Mouse (Mus musculus) kidney, postnatal 0 days (tissue): ENCODE measurements around the gene Gm38393. TPM values are rescaled to one million over a fixed set of nuclear protein-coding genes. Genes with fewer than 3 reads are reported as not detected.
A peak's percentile ranks its signal among the peaks of the same experiment; 100 is the strongest.

ENCODE experiments used
- ATAC-seq: fragments of 200-750 bp; cut with Nextera tagmentation; replicated peaks from 2 replicates; pipeline ENCODE4 v1.8.0; 2017; ENCODE audit warnings: low read depth, moderate number of reproducible peaks, moderate TSS enrichment, moderate library complexity; ENCODE audit not compliant: low FRiP score
- DNase-seq: peaks from one replicate; pipeline ENCODE4 v3.0.0-alpha.2; 2016; ENCODE audit warnings: low spot score
- H3K27ac ChIP-seq: fragments of 300-500 bp; sonication (generic); 2 replicates; pipeline ENCODE4 v1.5.1; 2014; ENCODE audit warnings: mild to moderate bottlenecking
- H3K27me3 ChIP-seq: fragments of 300-500 bp; sonication (generic); 2 replicates; pipeline ENCODE4 v1.6.1; 2014; ENCODE audit warnings: low read length, mixed read lengths; ENCODE audit not compliant: insufficient read depth
- H3K36me3 ChIP-seq: fragments of 300-500 bp; sonication (generic); 2 replicates; pipeline ENCODE4 v1.6.1; 2014; ENCODE audit warnings: low read length, mixed read lengths; ENCODE audit not compliant: insufficient read depth
- H3K4me1 ChIP-seq: fragments of 300-500 bp; sonication (generic); replicated peaks from 2 replicates; pipeline ENCODE4 v1.6.1; 2014; ENCODE audit warnings: antibody characterized with exemption, low read length, mixed read lengths; ENCODE audit not compliant: insufficient read depth
- H3K4me2 ChIP-seq: fragments of 300-500 bp; sonication (generic); 2 replicates; pipeline ENCODE4 v1.6.1; 2014; ENCODE audit warnings: mild to moderate bottlenecking, low read length, moderate library complexity, mixed read lengths
- H3K4me3 ChIP-seq: fragments of 300-500 bp; sonication (generic); replicated peaks from 2 replicates; pipeline ENCODE4 v1.5.1; 2014; ENCODE audit warnings: low read depth, low read length
- H3K9ac ChIP-seq: fragments of 300-500 bp; sonication (generic); 2 replicates; pipeline ENCODE4 v1.6.1; 2014; ENCODE audit warnings: low read depth, low read length
- H3K9me3 ChIP-seq: fragments of 300-500 bp; sonication (generic); replicated peaks from 2 replicates; pipeline ENCODE4 v1.6.1; 2016; ENCODE audit warnings: low read length, inconsistent platforms, mixed read lengths
- CTCF ChIP-seq: IDR thresholded peaks from 2 replicates; pipeline ENCODE4 v1.5.1; 2016; ENCODE audit warnings: antibody characterized with exemption, low read depth, mild to moderate bottlenecking, moderate library complexity
- WGBS: fragments of 180-500 bp; shearing (Covaris S2); extraction: QIAGEN DNeasy Blood & Tissue Kit; methylation state at CpG from one replicate; pipeline ENCODE4 v1.1.7; 2014; 5-methylcytosine and 5-hydroxymethylcytosine counted together
- polyA plus RNA-seq: library from polyadenylated mRNA; unstranded; fragments of >200 nt; fragmentation: Nextera tagmentation; extraction: Ambion mirVana; gene quantifications from 2 replicates; pipeline ENCODE4 v1.2.1, GENCODE M21; 2015

Gm38393 gene
- polyA plus RNA-seq, 1 experiment from 2014 or later = 0.18 TPM

DNA sequence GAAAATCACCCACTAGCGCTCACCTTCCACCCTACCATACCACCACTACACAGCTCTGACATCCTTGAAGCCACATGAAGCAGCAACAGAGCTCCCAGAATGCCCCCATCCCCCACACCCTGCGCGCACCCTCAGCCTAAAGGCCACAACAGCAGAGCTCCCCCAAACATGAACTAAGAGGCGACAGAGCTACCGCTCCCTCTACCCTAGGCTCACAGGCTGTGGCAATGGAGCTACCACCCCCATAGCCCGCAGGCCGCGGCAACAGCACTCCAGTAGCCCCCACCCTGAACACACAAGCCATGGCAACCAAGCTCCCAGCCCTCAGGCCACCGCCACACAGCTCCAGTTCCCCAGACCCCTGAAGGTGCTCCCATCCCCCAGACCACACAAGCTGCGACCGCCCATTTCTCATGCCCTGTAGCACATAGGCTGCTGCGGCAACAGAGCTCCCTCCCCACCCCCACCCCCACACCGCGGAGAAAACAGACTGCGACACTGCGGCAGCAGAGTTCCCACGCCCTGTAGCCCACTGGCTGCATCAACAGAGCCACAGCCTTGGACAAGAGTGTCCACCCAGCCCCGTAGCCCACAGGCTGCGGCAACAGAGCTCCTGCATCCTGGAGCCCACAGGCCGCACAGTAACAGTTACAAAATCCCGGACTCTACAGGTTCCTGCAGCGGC lies 801 bp downstream of the Gm38393 start:
- peak overlapping the region; percentile 57; the same call in 1 of the 2 replicates for H3K27ac ChIP-seq
- WGBS = 49% methylated on average over 22 of the region's 22 CpGs
- ATAC-seq = peak; percentile 84

GRCm38 (mm10) chr7:60003006-60003865 lies 1.6 kb downstream of the Gm38393 start:
- no peak for ATAC-seq
- H3K4me2 ChIP-seq = peak overlapping the region; percentile 58
- H3K9ac ChIP-seq = 0 out of 2 replicates have a peak overlapping the region, but pooled peaks have one; percentile 57

More for the DNA sequence above, 801 bp downstream of the Gm38393 start:
- Histone ChIP-seq H3K27me3 (no peaks in the 10 kb centered on the region), H3K36me3 (no peaks in the 10 kb centered on the region), H3K9ac (peak overlapping the region; percentile 57), H3K9me3 (no peaks in the 10 kb centered on the region), H3K4me3 (peak overlapping the region; percentile 49), H3K4me2 (peak overlapping the region; percentile 58), H3K4me1 (no peaks in the 10 kb centered on the region)
- peak; percentile 43 for DNase-seq
- no peak for TF ChIP-seq CTCF

GRCm38 (mm10) chr7:59978646-59979045 lies 26.2 kb downstream of the Gm38393 start:
- no peaks in the 10 kb centered on the region for H3K4me1 ChIP-seq
- no peak for TF ChIP-seq CTCF
- no peak for DNase-seq
- no peaks in the 10 kb centered on the region for H3K9me3 ChIP-seq
- no peak overlapping the region for H3K4me2 ChIP-seq
- H3K27ac ChIP-seq = no peak overlapping the region
- H3K36me3 ChIP-seq = no peaks in the 10 kb centered on the region
- no peak overlapping the region for H3K4me3 ChIP-seq
- ATAC-seq = no peak
- no peaks in the 10 kb centered on the region for H3K27me3 ChIP-seq
- H3K9ac ChIP-seq = no peak overlapping the region
- WGBS = 64% methylated on average over 1 of the region's 1 CpGs

More at GRCm38 (mm10) chr7:60003006-60003865, 1.6 kb downstream of the Gm38393 start:
- no peak overlapping the region for H3K27ac ChIP-seq
- peak overlapping the region; percentile 49 for H3K4me3 ChIP-seq
- H3K9me3 ChIP-seq = no peaks in the 10 kb centered on the region
- no peaks in the 10 kb centered on the region for H3K36me3 ChIP-seq
- no peaks in the 10 kb centered on the region for H3K4me1 ChIP-seq
- 59% methylated on average over 12 of the region's 12 CpGs for WGBS
- H3K27me3 ChIP-seq = no peaks in the 10 kb centered on the region
- TF ChIP-seq CTCF = no peak
- DNase-seq = no peak

Other genes starting within 250 kb of the Gm38393 start
- gene Snurf, start within 50 bp of the Gm38393 start, polyA plus RNA-seq = 15.4 TPM in 2 replicates
- 26.1 and 30.5 TPM in 2 replicates for gene Snrpn, start 135.2 kb upstream of the Gm38393 start, polyA plus RNA-seq